Mouse (Mus musculus) embryonic facial prominence, embryonic 12.5 days (tissue): Measurements from ENCODE around the gene Nrxn1. TPM values are rescaled to one million over a fixed set of nuclear protein-coding genes. Genes with fewer than 3 reads are reported as not detected.

Experiments used
- ATAC-seq: fragments of 200-750 bp; cut with Nextera tagmentation; 2 replicates; pipeline ENCODE4 v1.8.0; 2017; ENCODE audit not compliant: insufficient number of reproducible peaks, insufficient read depth, low FRiP score, low TSS enrichment
- H3K27ac ChIP-seq: fragments of 300-500 bp; sonication (generic); 2 replicates; pipeline ENCODE4 v1.5.1; 2016; ENCODE audit warnings: mild to moderate bottlenecking
- H3K27me3 ChIP-seq: fragments of 300-500 bp; sonication (generic); 2 replicates; pipeline ENCODE4 v1.6.1; 2016; ENCODE audit warnings: mild to moderate bottlenecking, moderate library complexity
- H3K36me3 ChIP-seq: fragments of 300-500 bp; sonication (generic); 2 replicates; pipeline ENCODE4 v1.6.1; 2016; ENCODE audit warnings: mild to moderate bottlenecking
- H3K4me1 ChIP-seq: fragments of 300-500 bp; sonication (generic); 2 replicates; pipeline ENCODE4 v1.6.1; 2016
- H3K4me2 ChIP-seq: fragments of 300-500 bp; sonication (generic); replicated peaks from 2 replicates; pipeline ENCODE4 v1.6.1; 2016; ENCODE audit warnings: mild to moderate bottlenecking, moderate library complexity
- H3K4me3 ChIP-seq: fragments of 300-500 bp; sonication (generic); 2 replicates; pipeline ENCODE4 v1.5.1; 2016; ENCODE audit warnings: mild to moderate bottlenecking
- H3K9ac ChIP-seq: fragments of 300-500 bp; sonication (generic); 2 replicates; pipeline ENCODE4 v1.6.1; 2016; ENCODE audit warnings: mild to moderate bottlenecking, moderate library complexity
- H3K9me3 ChIP-seq: fragments of 300-500 bp; sonication (generic); 2 replicates; pipeline ENCODE4 v1.6.1; 2016; ENCODE audit warnings: mild to moderate bottlenecking, moderate library complexity
- WGBS: fragments of 180-500 bp; shearing (Covaris S2); methylation state at CpG from one replicate; pipeline ENCODE4 v1.1.7; 2016; 5-methylcytosine and 5-hydroxymethylcytosine counted together
- polyA plus RNA-seq: library from polyadenylated mRNA; unstranded; fragments of >200 nt; fragmentation: Nextera tagmentation; extraction: Ambion mirVana; gene quantifications from 2 replicates; pipeline ENCODE4 v1.2.1, GENCODE M21; 2016

The Nrxn1 gene
- polyA plus RNA-seq, 1 experiment from 2014 or later = 11.6 TPM

- ATAC-seq = no peak
- Histone ChIP-seq H3K4me2 (no peak overlapping the region), H3K9me3 (no peaks in the 10 kb centered on the region), H3K9ac (no peak overlapping the region), H3K27ac (no peak overlapping the region), H3K36me3 (no peaks in the 10 kb centered on the region), H3K4me1 (no peaks in the 10 kb centered on the region), H3K4me3 (no peak overlapping the region), H3K27me3 (no peaks in the 10 kb centered on the region)
- 91% methylated on average over 2 of the region's 2 CpGs for whole genome bisulfite sequencing
Measured at GRCm38 (mm10) chr17:90934929-90935328, 157.9 kb downstream of the Nrxn1 start.

- Histone ChIP-seq H3K9ac (no peak overlapping the region), H3K27ac (no peak overlapping the region), H3K36me3 (no peaks in the 10 kb centered on the region), H3K4me3 (no peak overlapping the region), H3K27me3 (no peaks in the 10 kb centered on the region), H3K9me3 (no peaks in the 10 kb centered on the region), H3K4me1 (no peaks in the 10 kb centered on the region), H3K4me2 (no peak overlapping the region)
- no peak for ATAC-seq
- 82% methylated on average over 2 of the region's 2 CpGs for WGBS
Measured at GRCm38 (mm10) chr17:90913320-90913719, 179.6 kb downstream of the Nrxn1 start.

- Histone ChIP-seq H3K36me3 (no peaks in the 10 kb centered on the region), H3K9ac (no peak overlapping the region), H3K4me3 (no peak overlapping the region), H3K27ac (no peak overlapping the region), H3K9me3 (no peaks in the 10 kb centered on the region), H3K4me1 (no peaks in the 10 kb centered on the region), H3K4me2 (no peak overlapping the region), H3K27me3 (no peaks in the 10 kb centered on the region)
- WGBS = 80% methylated on average over 2 of the region's 2 CpGs
- no peak for ATAC-seq
Measured at GRCm38 (mm10) chr17:90912746-90913145, 180.1 kb downstream of the Nrxn1 start.

- Histone ChIP-seq H3K36me3 (no peaks in the 10 kb centered on the region), H3K27me3 (no peaks in the 10 kb centered on the region), H3K4me3 (no peak overlapping the region), H3K9ac (no peak overlapping the region), H3K4me2 (no peak overlapping the region), H3K9me3 (no peaks in the 10 kb centered on the region), H3K27ac (no peak overlapping the region), H3K4me1 (no peaks in the 10 kb centered on the region)
- no peak for ATAC-seq
Measured at GRCm38 (mm10) chr17:90912341-90912740, 180.5 kb downstream of the Nrxn1 start.

GRCm38 (mm10) chr17:90906118-90907093 is 186.5 kb downstream of the Nrxn1 start:
- H3K27ac ChIP-seq = no peak overlapping the region
- no peak overlapping the region for H3K4me2 ChIP-seq
- WGBS = 80% methylated on average over 6 of the region's 6 CpGs
- ATAC-seq = no peak
- no peak overlapping the region for H3K9ac ChIP-seq
- H3K4me3 ChIP-seq = no peak overlapping the region
- H3K4me1 ChIP-seq = no peaks in the 10 kb centered on the region
- H3K9me3 ChIP-seq = no peaks in the 10 kb centered on the region
- H3K27me3 ChIP-seq = no peaks in the 10 kb centered on the region
- no peaks in the 10 kb centered on the region for H3K36me3 ChIP-seq

- no peak for ATAC-seq
- H3K9me3 ChIP-seq = no peaks in the 10 kb centered on the region
- H3K36me3 ChIP-seq = no peaks in the 10 kb centered on the region
- no peaks in the 10 kb centered on the region for H3K4me1 ChIP-seq
- 85% methylated on average over 5 of the region's 5 CpGs for WGBS
- H3K4me2 ChIP-seq = no peak overlapping the region
- no peaks in the 10 kb centered on the region for H3K27me3 ChIP-seq
- no peak overlapping the region for H3K9ac ChIP-seq
- H3K27ac ChIP-seq = no peak overlapping the region
- no peak overlapping the region for H3K4me3 ChIP-seq
Measured at GRCm38 (mm10) chr17:90905143-90905542, 187.7 kb downstream of the Nrxn1 start.

- no peak overlapping the region for H3K27ac ChIP-seq
- H3K4me1 ChIP-seq = no peaks in the 10 kb centered on the region
- H3K4me3 ChIP-seq = no peak overlapping the region
- H3K9ac ChIP-seq = no peak overlapping the region
- H3K4me2 ChIP-seq = no peak overlapping the region
- WGBS = 50% methylated on average over 4 of the region's 4 CpGs
- H3K27me3 ChIP-seq = no peaks in the 10 kb centered on the region
- H3K9me3 ChIP-seq = no peaks in the 10 kb centered on the region
- ATAC-seq = no peak
- H3K36me3 ChIP-seq = no peaks in the 10 kb centered on the region
Measured at GRCm38 (mm10) chr17:90892327-90893259, 200.3 kb downstream of the Nrxn1 start.

- Histone ChIP-seq H3K27ac (no peak overlapping the region), H3K4me1 (no peaks in the 10 kb centered on the region), H3K9ac (no peak overlapping the region), H3K27me3 (no peaks in the 10 kb centered on the region), H3K4me3 (no peak overlapping the region), H3K9me3 (no peaks in the 10 kb centered on the region), H3K36me3 (no peaks in the 10 kb centered on the region), H3K4me2 (no peak overlapping the region)
- ATAC-seq = no peak
- 68% methylated on average over 1 of the region's 1 CpGs for WGBS
Measured at GRCm38 (mm10) chr17:90891711-90892110, 201.2 kb downstream of the Nrxn1 start.

GRCm38 (mm10) chr17:90857225-90857624 is 235.6 kb downstream of the Nrxn1 start:
- no peak overlapping the region for H3K4me2 ChIP-seq
- H3K4me3 ChIP-seq = no peak overlapping the region
- no peak overlapping the region for H3K9ac ChIP-seq
- 27% methylated on average over 2 of the region's 2 CpGs for WGBS
- H3K27ac ChIP-seq = no peak overlapping the region
- no peaks in the 10 kb centered on the region for H3K36me3 ChIP-seq
- no peaks in the 10 kb centered on the region for H3K4me1 ChIP-seq
- no peak for ATAC-seq
- H3K27me3 ChIP-seq = no peaks in the 10 kb centered on the region
- no peaks in the 10 kb centered on the region for H3K9me3 ChIP-seq

GRCm38 (mm10) chr17:90843876-90844275 is 249.0 kb downstream of the Nrxn1 start:
- Histone ChIP-seq H3K9ac (no peak overlapping the region), H3K27me3 (no peaks in the 10 kb centered on the region), H3K27ac (no peak overlapping the region), H3K36me3 (no peaks in the 10 kb centered on the region), H3K9me3 (no peaks in the 10 kb centered on the region), H3K4me3 (no peak overlapping the region), H3K4me2 (no peak overlapping the region), H3K4me1 (no peaks in the 10 kb centered on the region)
- WGBS = 19% methylated on average over 1 of the region's 1 CpGs
- ATAC-seq = no peak

GRCm38 (mm10) chr17:90843072-90843611 is 249.7 kb downstream of the Nrxn1 start:
- no peak for ATAC-seq
- H3K27me3 ChIP-seq = no peaks in the 10 kb centered on the region

More at GRCm38 (mm10) chr17:90843072-90843611, 249.7 kb downstream of the Nrxn1 start:
- H3K9me3 ChIP-seq = no peaks in the 10 kb centered on the region
- H3K4me1 ChIP-seq = no peaks in the 10 kb centered on the region
- no peak overlapping the region for H3K9ac ChIP-seq
- H3K36me3 ChIP-seq = no peaks in the 10 kb centered on the region
- no peak overlapping the region for H3K27ac ChIP-seq
- H3K4me2 ChIP-seq = no peak overlapping the region
- H3K4me3 ChIP-seq = no peak overlapping the region
